Mouse (Mus musculus) CD4-positive, CD25-positive, alpha-beta regulatory T cell, adult 4 months (primary cell): ENCODE data around the gene Clcn3. TPM values are rescaled to one million over a fixed set of nuclear protein-coding genes. Genes with fewer than 3 reads are reported as not detected.

ENCODE experiments used
- ATAC-seq: one replicate; pipeline ENCODE4 v1.8.0; 2017
- polyA plus RNA-seq, 2 experiments: library from polyadenylated mRNA; unstranded; fragments of 100-300 nt; shearing (Covaris generic); gene quantifications; one replicate each; pipeline ENCODE4 v1.2.1; 2017

Clcn3 gene
- polyA plus RNA-seq, 2 experiments from 2014 or later = 19.0 to 22.3 TPM

DNA sequence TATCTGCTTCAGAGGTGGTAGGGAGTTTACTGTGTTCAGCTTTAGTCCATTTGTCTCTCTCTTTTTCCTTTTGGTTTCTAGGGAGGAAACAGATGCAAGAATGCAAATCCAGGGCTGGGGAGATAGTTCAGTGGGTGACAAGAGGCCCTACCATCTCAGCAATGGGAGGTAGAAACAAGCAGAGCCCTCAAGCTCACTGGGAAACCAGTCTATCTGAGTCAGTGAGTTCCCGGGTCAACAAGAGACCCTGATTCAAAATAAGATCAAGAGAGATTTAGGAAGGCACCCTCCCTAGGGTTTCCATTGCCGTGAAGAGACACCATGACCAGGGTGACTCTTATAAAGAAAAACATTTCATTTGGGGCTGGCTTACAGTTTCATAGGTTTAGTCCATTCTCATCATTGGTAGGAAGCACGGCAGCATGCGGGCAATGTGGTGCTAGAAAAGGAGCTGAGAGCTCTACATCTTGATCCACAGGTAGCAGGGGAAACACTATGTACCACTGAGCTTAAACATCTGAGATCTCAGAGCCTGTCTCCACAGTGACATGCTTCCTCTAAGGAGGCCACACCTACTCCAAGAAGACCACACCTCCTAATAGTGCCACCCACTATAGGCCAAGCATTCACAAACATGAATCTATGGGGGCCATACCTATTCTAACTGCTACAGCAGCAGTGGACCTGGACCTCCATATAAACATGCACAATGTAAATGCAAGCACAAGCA, 114.7 kb downstream of the Clcn3 start:
- ATAC-seq = no peak

DNA sequence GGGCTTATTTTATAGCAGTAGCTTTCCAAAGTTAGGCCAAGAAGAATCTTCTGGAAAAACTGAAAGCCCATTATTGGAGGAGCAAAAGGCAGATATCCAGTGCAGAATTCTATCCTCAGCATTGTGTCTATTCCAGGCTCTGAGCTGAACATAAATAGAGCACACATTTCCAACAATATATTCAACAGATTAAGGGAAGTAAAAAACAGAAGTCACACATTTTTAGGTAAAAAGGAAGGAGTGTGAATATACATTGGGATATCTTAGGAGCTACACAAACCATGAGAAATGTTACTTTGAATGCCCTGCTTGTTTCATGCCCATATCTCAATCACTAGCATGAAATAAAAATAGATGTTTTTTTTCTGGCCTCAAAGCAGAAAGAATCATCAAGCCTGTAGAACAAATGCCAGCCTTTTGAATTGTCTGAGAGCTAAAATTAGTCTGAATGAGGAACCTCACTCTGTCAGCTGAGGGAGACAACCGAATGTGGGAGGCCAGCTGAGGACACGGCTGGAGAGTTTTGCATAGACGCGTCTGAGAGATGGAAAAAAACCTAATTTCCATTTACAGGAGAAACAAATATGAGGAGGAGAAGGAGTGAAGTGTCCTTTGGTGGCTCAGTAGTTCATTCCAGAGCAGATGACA, 115.5 kb downstream of the Clcn3 start:
- ATAC-seq = no peak

DNA sequence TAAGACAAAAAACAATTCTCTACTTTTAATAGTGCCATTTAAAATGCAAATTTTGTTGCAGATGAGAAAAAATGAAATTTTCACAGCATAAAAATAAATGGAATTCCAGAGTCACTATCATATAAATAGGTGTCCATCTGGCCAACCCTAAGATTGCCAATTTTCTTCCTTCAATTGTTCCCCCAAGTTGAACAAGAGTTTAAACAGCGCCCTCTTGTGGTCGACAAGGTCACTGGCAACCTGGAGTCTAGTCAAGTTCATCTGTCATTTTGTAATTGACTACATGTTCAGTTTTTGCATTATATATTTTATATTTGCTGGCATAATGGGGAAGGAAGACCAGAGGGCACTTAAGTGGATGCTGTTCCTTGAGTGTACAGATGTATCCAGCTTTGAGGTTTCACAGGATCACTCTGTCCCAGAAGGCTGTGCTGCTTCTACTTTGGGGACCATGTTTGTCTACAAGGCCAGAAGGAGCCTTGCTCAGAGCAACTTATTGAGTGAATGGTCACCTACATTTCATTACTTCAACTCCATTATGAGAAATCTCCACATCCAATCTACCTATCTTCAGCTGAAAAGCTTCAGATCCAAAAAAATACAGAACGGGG, 117.5 kb downstream of the Clcn3 start:
- no peak for ATAC-seq

DNA sequence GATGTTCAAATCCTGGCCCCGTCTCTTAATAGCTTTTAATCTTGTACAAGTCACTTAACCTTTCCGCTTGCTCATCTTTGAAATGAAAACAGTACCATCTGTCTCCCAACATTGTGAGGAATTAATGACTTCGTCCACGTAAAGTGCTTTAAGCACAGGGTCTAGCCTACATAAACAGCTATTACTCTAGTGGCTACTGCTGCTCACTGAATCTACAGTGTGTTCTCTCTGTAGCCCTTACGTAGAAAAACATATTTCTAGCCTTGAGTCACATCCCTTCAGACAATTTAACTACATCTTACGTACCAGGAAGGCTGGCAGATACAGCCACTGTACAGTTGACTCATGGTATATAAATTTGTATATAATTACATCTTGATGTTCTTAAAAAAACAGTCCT, 118.2 kb downstream of the Clcn3 start:
- no peak for ATAC-seq

- ATAC-seq = no peak
Observed at GRCm38 (mm10) chr8:60861783-60862182, 121.3 kb downstream of the Clcn3 start.

GRCm38 (mm10) chr8:60860749-60861148, 122.4 kb downstream of the Clcn3 start:
- no peak for ATAC-seq

Other genes with a start within 250 kb of the Clcn3 start
- gene Hpf1, start 92.9 kb downstream of the Clcn3 start, polyA plus RNA-seq = 10 to 100 TPM; 45.2 to 48.8 TPM
- gene Nek1, start 9.9 kb upstream of the Clcn3 start, polyA plus RNA-seq = 1 to 10 TPM; 7.4 to 9.5 TPM
- gene Sh3rf1, start 240.6 kb upstream of the Clcn3 start, polyA plus RNA-seq = 1 to 10 TPM; 7.4 to 8.0 TPM